Mouse (Mus musculus) lung, postnatal 10 days (tissue): ENCODE results near the gene Cd68.
A peak's percentile ranks its signal among the peaks of the same experiment; 100 is the strongest.
"Not testable (repeated sequence)": the region's sequence is repeated elsewhere in the genome, so short reads cannot be mapped to it uniquely, and the experiment has no call there.

Experiments
- DNase-seq: peaks from one replicate; pipeline ENCODE4 v3.0.0; 2021

Gene Cd68

GRCm38 (mm10) chr11:69665961-69666664, at the start of gene Cd68:
TSS of gene Cd68 (minus strand) at chr11:69666153.
- DNase-seq, result peak; percentile 71

GRCm38 (mm10) chr11:69715482-69715881, 49.5 kb upstream of the Cd68 start:
- DNase-seq, result peak; percentile 62

GRCm38 (mm10) chr11:69714636-69715329, 48.8 kb upstream of the Cd68 start:
- no peak for DNase-seq

GRCm38 (mm10) chr11:69712954-69713672, 47.2 kb upstream of the Cd68 start:
- DNase-seq, result no peak

GRCm38 (mm10) chr11:69711082-69711481, 45.1 kb upstream of the Cd68 start:
- no peak for DNase-seq

- DNase-seq, result no peak
Observed at GRCm38 (mm10) chr11:69710470-69710869, 44.5 kb upstream of the Cd68 start.

GRCm38 (mm10) chr11:69709554-69710446, 43.8 kb upstream of the Cd68 start:
- no peak for DNase-seq

GRCm38 (mm10) chr11:69708614-69709265, 42.8 kb upstream of the Cd68 start:
- no peak for DNase-seq

GRCm38 (mm10) chr11:69707873-69708381, 42.0 kb upstream of the Cd68 start:
- no peak for DNase-seq

GRCm38 (mm10) chr11:69707480-69707847, 41.5 kb upstream of the Cd68 start:
- DNase-seq, result no peak

GRCm38 (mm10) chr11:69706775-69707479, 41.0 kb upstream of the Cd68 start:
- no peak for DNase-seq

- DNase-seq, result no peak
Observed at GRCm38 (mm10) chr11:69704613-69705010, 38.7 kb upstream of the Cd68 start.

GRCm38 (mm10) chr11:69703814-69704612, 38.1 kb upstream of the Cd68 start:
- no peak for DNase-seq

- DNase-seq, result not testable (repeated sequence)
Observed at GRCm38 (mm10) chr11:69703381-69703780, 37.4 kb upstream of the Cd68 start.

- not testable (repeated sequence) for DNase-seq
Observed at GRCm38 (mm10) chr11:69702886-69703285, 36.9 kb upstream of the Cd68 start.

GRCm38 (mm10) chr11:69699595-69699994, 33.6 kb upstream of the Cd68 start:
- no peak for DNase-seq

GRCm38 (mm10) chr11:69698574-69698973, 32.6 kb upstream of the Cd68 start:
- DNase-seq, result no peak

GRCm38 (mm10) chr11:69697396-69697795, 31.4 kb upstream of the Cd68 start:
- no peak for DNase-seq

- DNase-seq, result peak; percentile 90
Observed at GRCm38 (mm10) chr11:69695361-69696181, 29.6 kb upstream of the Cd68 start, which contains the start of the genes Tnfsf12 and Tnfsfm13. TSS of gene Tnfsf12 (minus strand) at chr11:69695849. TSS of gene Tnfsfm13 (minus strand) at chr11:69696098.

GRCm38 (mm10) chr11:69695046-69695360, 29.1 kb upstream of the Cd68 start:
- DNase-seq, result no peak
